Mouse (Mus musculus) lung, postnatal 14 days (tissue): ENCODE results near the gene Iffo1.

Experiments used
- DNase-seq: peaks from one replicate; pipeline ENCODE4 v3.0.0; 2021

The Iffo1 gene

DNA sequence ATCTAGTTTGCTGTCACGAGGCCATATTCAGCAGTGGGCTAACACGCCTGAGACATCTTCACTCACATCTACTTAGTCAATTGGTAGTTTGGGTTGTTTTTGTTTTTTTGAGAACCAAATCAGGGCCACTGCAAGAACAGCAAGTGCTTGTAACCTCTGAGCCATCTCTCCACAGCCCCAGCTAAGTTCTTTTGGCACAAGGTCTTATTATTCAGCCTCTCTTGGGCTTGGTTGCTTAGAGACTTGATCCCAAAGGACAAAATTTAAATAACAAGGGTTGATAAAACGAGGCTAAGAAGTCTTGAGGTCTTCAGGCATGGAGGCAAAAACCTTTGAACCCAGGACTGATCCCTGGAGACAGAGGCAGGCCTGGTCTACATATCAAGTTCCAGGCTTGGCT is 51.3 kb downstream of the Iffo1 start:
- DNase-seq, result no peak

DNA sequence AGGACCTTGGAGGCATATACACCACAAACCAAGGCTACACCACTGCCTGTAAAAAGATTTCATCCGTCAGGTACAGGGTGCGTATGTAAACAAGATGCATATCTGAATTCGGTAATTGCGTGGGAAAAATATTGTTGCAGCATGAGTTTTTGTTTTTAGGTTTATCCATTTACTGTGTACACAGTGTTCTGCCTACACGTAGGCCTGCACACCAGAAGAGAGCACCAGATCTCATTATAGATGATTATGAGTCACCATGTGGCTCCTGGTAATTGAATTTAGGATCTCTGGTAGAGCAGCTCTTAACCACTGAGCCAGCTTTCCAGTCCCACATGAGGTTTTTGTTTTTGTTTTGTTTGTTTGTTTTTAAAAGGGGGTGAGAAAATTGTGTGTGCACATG is 52.1 kb downstream of the Iffo1 start:
- DNase-seq, result no peak

DNA sequence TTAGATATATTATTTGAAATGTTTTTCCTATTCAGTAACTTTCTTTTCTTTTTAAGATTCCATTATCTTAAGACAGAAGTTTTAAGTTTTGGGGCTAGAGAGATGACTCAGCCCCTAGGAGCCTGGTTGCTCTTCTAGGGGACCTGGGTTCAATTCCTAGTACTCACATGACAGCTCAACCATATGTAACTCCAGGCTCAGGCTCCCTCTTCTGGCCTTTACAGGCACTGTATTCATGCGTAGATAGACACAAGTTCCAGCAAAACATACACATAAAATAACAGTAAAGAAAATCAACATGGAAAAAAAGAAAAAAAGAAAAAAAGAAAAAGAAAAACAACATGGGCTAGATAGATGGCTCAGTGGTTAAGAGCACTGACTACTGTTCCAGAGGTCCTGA is 65.4 kb downstream of the Iffo1 start:
- DNase-seq, result no peak
